Mouse (Mus musculus) midbrain, embryonic 10.5 days (tissue): ENCODE measurements around the gene Hnrnpl. TPM values are rescaled to one million over a fixed set of nuclear protein-coding genes. Genes with fewer than 3 reads are reported as not detected.
"Not testable (repeated sequence)": the region's sequence is repeated elsewhere in the genome, so short reads cannot be mapped to it uniquely, and the experiment has no call there.

Source experiments
- DNase-seq: peaks from one replicate; pipeline ENCODE4 v3.0.0-alpha.2; 2017; ENCODE audit warnings: low spot score
- H3K27ac ChIP-seq: fragments of 300-500 bp; sonication (generic); replicated peaks from 2 replicates; pipeline ENCODE4 v1.5.1; 2016; ENCODE audit warnings: mild to moderate bottlenecking
- H3K27me3 ChIP-seq: fragments of 300-500 bp; sonication (generic); 2 replicates; pipeline ENCODE4 v1.6.1; 2016; ENCODE audit warnings: low read depth, mild to moderate bottlenecking; ENCODE audit not compliant: poor library complexity, severe bottlenecking
- H3K36me3 ChIP-seq: fragments of 300-500 bp; sonication (generic); 2 replicates; pipeline ENCODE4 v1.6.1; 2016; ENCODE audit warnings: mild to moderate bottlenecking, moderate library complexity
- H3K4me1 ChIP-seq: fragments of 300-500 bp; sonication (generic); 2 replicates; pipeline ENCODE4 v1.6.1; 2016
- H3K4me3 ChIP-seq: fragments of 300-500 bp; sonication (generic); 2 replicates; pipeline ENCODE4 v1.5.1; 2016; ENCODE audit warnings: mild to moderate bottlenecking, moderate library complexity
- H3K9me3 ChIP-seq: fragments of 300-500 bp; sonication (generic); replicated peaks from 2 replicates; pipeline ENCODE4 v1.6.1; 2016; ENCODE audit warnings: mild to moderate bottlenecking
- WGBS: fragments of 180-500 bp; shearing (Covaris S2); methylation state at CpG from one replicate; pipeline ENCODE4 v1.1.7; 2016; 5-methylcytosine and 5-hydroxymethylcytosine counted together
- polyA plus RNA-seq: library from polyadenylated mRNA; unstranded; fragments of >200 nt; fragmentation: Nextera tagmentation; extraction: Ambion mirVana; gene quantifications from 2 replicates; pipeline ENCODE4 v1.2.1, GENCODE M21; 2016

The Hnrnpl gene
- polyA plus RNA-seq, 1 experiment from 2014 or later = 279 TPM

GRCm38 (mm10) chr7:28862817-28863499, 54.6 kb downstream of the Hnrnpl start:
- Histone ChIP-seq H3K27me3 (peaks cover 6% of the 10 kb centered on the region; the same call in 1 of the 2 replicates), H3K9me3 (peaks cover 10% of the 10 kb centered on the region; the same call in 1 of the 2 replicates), H3K4me3 (no peak overlapping the region), H3K27ac (no peak overlapping the region), H3K4me1 (peaks cover 21% of the 10 kb centered on the region), H3K36me3 (no peaks in the 10 kb centered on the region)
- WGBS = 79% methylated on average over 15 of the region's 15 CpGs
- DNase-seq = no peak

- no peak within 1 kb of the TSS for H3K27ac ChIP-seq
- H3K4me3 ChIP-seq = no peak within 1 kb of the TSS
- H3K9me3 ChIP-seq = peaks cover 10% of the 10 kb centered on the region; the same call in 1 of the 2 replicates
- H3K4me1 ChIP-seq = peaks cover 21% of the 10 kb centered on the region
- H3K36me3 ChIP-seq = no peaks in the 10 kb centered on the region
- H3K27me3 ChIP-seq = peaks cover 6% of the 10 kb centered on the region; the same call in 1 of the 2 replicates
- 92% methylated on average over 6 of the region's 6 CpGs for WGBS
- DNase-seq = no peak
Measured at GRCm38 (mm10) chr7:28863540-28863939, 55.2 kb downstream of the Hnrnpl start, which contains the start of gene Lgals7. Gene Lgals7 (plus strand): TSS chr7:28863853.

- no peak for DNase-seq
- no peak overlapping the region for H3K4me3 ChIP-seq
- no peaks in the 10 kb centered on the region for H3K36me3 ChIP-seq
- peaks cover 21% of the 10 kb centered on the region for H3K4me1 ChIP-seq
- peaks cover 10% of the 10 kb centered on the region; the same call in 1 of the 2 replicates for H3K9me3 ChIP-seq
- peaks cover 6% of the 10 kb centered on the region; the same call in 1 of the 2 replicates for H3K27me3 ChIP-seq
- no peak overlapping the region for H3K27ac ChIP-seq
- 62% methylated on average over 9 of the region's 9 CpGs for WGBS
Measured at GRCm38 (mm10) chr7:28864288-28864750, 56.0 kb downstream of the Hnrnpl start.

DNA sequence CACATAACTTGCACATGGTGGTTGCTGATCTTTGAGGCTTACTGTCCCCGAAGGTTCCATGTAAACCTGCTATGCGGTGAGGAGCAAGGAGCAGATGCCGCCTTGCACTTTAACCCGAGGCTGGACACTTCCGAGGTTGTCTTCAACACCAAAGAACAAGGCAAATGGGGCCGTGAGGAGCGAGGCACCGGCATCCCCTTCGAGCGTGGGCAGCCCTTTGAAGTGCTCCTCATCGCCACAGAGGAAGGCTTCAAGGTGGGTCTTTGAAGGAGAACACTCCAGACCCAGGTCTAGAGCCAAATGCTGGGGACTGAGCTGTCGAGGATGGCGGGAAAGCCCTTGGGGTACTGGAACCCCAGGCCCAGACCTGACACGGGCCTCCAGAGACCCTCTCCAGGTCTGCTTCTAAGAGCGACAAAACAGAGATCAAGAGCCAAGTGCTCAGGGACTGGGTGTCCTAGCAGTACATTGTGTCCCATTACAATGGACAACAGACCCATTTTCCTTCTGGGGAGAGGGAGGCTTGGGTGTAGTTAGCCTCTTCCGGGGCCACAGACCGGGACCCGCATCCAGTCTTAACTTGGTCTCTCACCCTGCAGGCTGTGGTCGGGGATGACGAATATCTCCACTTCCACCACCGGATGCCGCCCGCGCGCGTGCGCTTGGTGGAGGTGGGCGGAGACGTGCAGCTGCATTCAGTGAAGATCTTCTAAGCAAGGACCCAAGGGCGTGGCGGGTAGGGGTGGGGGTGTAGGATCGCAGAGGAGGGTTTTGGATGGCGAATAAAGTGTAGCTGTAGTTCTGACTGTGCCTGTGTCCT, 57.4 kb downstream of the Hnrnpl start:
- Histone ChIP-seq H3K4me1 (peaks cover 21% of the 10 kb centered on the region), H3K27ac (peak overlapping the region; percentile 53; the same call in 1 of the 2 replicates), H3K9me3 (peaks cover 9% of the 10 kb centered on the region; the same call in 1 of the 2 replicates), H3K27me3 (peaks cover 6% of the 10 kb centered on the region; the same call in 1 of the 2 replicates), H3K36me3 (no peaks in the 10 kb centered on the region), H3K4me3 (peak overlapping the region; percentile 37)
- WGBS = 48% methylated on average over 33 of the region's 33 CpGs
- DNase-seq = peak; percentile 68

DNA sequence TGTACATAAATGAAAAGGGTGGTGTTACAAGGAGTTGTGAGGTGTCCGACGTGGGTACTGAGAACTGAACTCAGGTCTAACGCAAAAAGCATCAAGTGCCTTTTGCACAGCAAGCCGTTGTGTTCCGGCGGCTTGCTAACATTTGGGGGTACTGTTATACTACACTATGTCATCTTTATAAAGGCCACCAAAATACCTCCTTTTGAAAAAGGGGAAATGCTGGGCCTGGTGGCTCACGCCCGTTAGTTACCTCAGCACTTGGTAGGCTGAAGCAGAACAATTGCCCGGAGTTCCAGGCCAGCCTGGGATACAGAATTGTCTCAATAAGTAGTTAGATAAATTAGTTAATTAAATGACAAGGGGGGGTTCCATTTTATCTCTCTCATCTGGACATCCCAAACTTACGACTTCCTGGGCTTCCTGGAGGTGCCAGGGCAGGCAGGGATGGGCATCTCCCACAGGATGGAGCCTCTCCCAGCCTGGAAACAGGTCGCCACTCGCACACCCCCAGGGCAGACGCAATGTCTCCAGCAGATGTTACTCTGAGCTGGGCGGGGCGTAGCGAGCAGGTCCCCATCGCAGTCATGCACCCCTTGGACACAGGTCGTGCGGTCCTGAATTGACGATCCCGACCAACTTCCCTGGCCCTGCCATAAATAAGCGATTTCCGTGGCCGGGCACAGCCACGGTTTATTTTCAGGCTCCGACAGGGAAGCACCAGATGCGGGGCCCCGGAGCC, 58.6 kb downstream of the Hnrnpl start:
- DNase-seq = no peak
- Histone ChIP-seq H3K9me3 (no peaks in the 10 kb centered on the region), H3K4me3 (no peak overlapping the region)

GRCm38 (mm10) chr7:28867508-28868340, 59.4 kb downstream of the Hnrnpl start:
- H3K4me3 ChIP-seq, H3K9me3 ChIP-seq, H3K27ac ChIP-seq, H3K36me3 ChIP-seq, H3K27me3 ChIP-seq: not testable (repeated sequence)
- peak; percentile 73 for DNase-seq
- WGBS = 30% methylated on average over 23 of the region's 23 CpGs
- H3K4me1 ChIP-seq = peaks cover 21% of the 10 kb centered on the region

More for the DNA sequence above, 58.6 kb downstream of the Hnrnpl start:
- peaks cover 6% of the 10 kb centered on the region; the same call in 1 of the 2 replicates for H3K27me3 ChIP-seq
- no peaks in the 10 kb centered on the region for H3K36me3 ChIP-seq
- WGBS = 94% methylated on average over 28 of the region's 28 CpGs
- no peak overlapping the region for H3K27ac ChIP-seq
- H3K4me1 ChIP-seq = peaks cover 21% of the 10 kb centered on the region

GRCm38 (mm10) chr7:28870901-28871664, 62.7 kb downstream of the Hnrnpl start:
- WGBS = 92% methylated on average over 24 of the region's 24 CpGs
- H3K27me3 ChIP-seq = no peaks in the 10 kb centered on the region
- DNase-seq = no peak
- H3K27ac ChIP-seq = no peak overlapping the region
- peaks cover 3% of the 10 kb centered on the region for H3K4me1 ChIP-seq
- H3K9me3 ChIP-seq = no peaks in the 10 kb centered on the region
- H3K36me3 ChIP-seq = no peaks in the 10 kb centered on the region
- no peak overlapping the region for H3K4me3 ChIP-seq

Other genes starting within 250 kb of the Hnrnpl start
- 29.2 and 30.5 TPM in 2 replicates for gene Samd4b, start 210.4 kb upstream of the Hnrnpl start, polyA plus RNA-seq
- gene Pak4, start 210.4 kb upstream of the Hnrnpl start, polyA plus RNA-seq = 60.9 and 66.4 TPM in 2 replicates
- gene Acp7, start 177.2 kb upstream of the Hnrnpl start, polyA plus RNA-seq = not detected in 2 replicates
- gene Fbxo27, start 115.7 kb upstream of the Hnrnpl start, polyA plus RNA-seq = 4.9 and 5.8 TPM in 2 replicates
- 9.0 and 9.5 TPM in 2 replicates for gene Fbxo17, start 91.7 kb upstream of the Hnrnpl start, polyA plus RNA-seq
- 139 and 147 TPM in 2 replicates for gene Mrps12, start 66.7 kb upstream of the Hnrnpl start, polyA plus RNA-seq
- gene Sars2, start 66.5 kb upstream of the Hnrnpl start, polyA plus RNA-seq = 39.9 and 41.8 TPM in 2 replicates
- gene Ccer2, start 52.4 kb upstream of the Hnrnpl start, polyA plus RNA-seq = 0.20 TPM in 1 of 2 replicates, not detected in the other
- gene Sirt2, start 41.8 kb upstream of the Hnrnpl start, polyA plus RNA-seq = 62.7 and 71.6 TPM in 2 replicates
- 57.6 and 62.3 TPM in 2 replicates for gene Nfkbib, start 41.0 kb upstream of the Hnrnpl start, polyA plus RNA-seq
- 3.5 and 4.0 TPM in 2 replicates for gene Rinl, start 19.6 kb upstream of the Hnrnpl start, polyA plus RNA-seq
- gene Ech1, start 16.7 kb downstream of the Hnrnpl start, polyA plus RNA-seq = 85.1 and 94.5 TPM in 2 replicates
- 3.1 and 3.7 TPM in 2 replicates for gene Lgals4, start 25.3 kb downstream of the Hnrnpl start, polyA plus RNA-seq
- gene Lgals7, start 55.3 kb downstream of the Hnrnpl start, polyA plus RNA-seq = 0.62 and 0.85 TPM in 2 replicates
- gene Capn12, start 72.9 kb downstream of the Hnrnpl start, polyA plus RNA-seq = 0.15 and 0.31 TPM in 2 replicates
- 236 and 239 TPM in 2 replicates for gene Actn4, start 153.8 kb downstream of the Hnrnpl start, polyA plus RNA-seq
- 402 and 429 TPM in 2 replicates for gene Eif3k, start 173.3 kb downstream of the Hnrnpl start, polyA plus RNA-seq
- 7.9 and 11.4 TPM in 2 replicates for gene Map4k1, start 173.5 kb downstream of the Hnrnpl start, polyA plus RNA-seq